Mouse (Mus musculus) testis, adult 2 months (tissue): Measurements from ENCODE around the gene Ruvbl2. TPM values are rescaled to one million over a fixed set of nuclear protein-coding genes. Genes with fewer than 3 reads are reported as not detected.

Experiments used
- H3K27ac ChIP-seq: fragments of 200-500 bp; 2 replicates; pipeline ENCODE4 v1.5.1; 2012; ENCODE audit warnings: low read depth, low read length; ENCODE audit not compliant: control insufficient read depth, insufficient read depth
- H3K27me3 ChIP-seq: fragments of 200-500 bp; 2 replicates; pipeline ENCODE4 v1.6.1; 2012; ENCODE audit warnings: mild to moderate bottlenecking, low read length, moderate library complexity; ENCODE audit not compliant: control insufficient read depth, insufficient read depth
- H3K36me3 ChIP-seq: fragments of 200-500 bp; 2 replicates; pipeline ENCODE4 v1.6.1; 2012; ENCODE audit warnings: mild to moderate bottlenecking, low read length; ENCODE audit not compliant: control insufficient read depth, insufficient read depth
- H3K4me1 ChIP-seq: fragments of 200-500 bp; 2 replicates; pipeline ENCODE4 v1.6.1; 2012; ENCODE audit warnings: low read length; ENCODE audit not compliant: control insufficient read depth, insufficient read depth
- H3K4me3 ChIP-seq: fragments of 200-500 bp; 2 replicates; pipeline ENCODE4 v1.5.1; 2012; ENCODE audit warnings: low read depth, mild to moderate bottlenecking, low read length, moderate library complexity, mixed read lengths; ENCODE audit not compliant: control insufficient read depth
- CTCF ChIP-seq: fragments of 200-500 bp; IDR thresholded peaks from 2 replicates; pipeline ENCODE4 v1.5.1; 2012; ENCODE audit warnings: low read depth, mild to moderate bottlenecking, inconsistent platforms, low read length, moderate library complexity; ENCODE audit not compliant: control insufficient read depth, insufficient read depth, insufficient replicate concordance
- POLR2A ChIP-seq: fragments of 200-500 bp; IDR thresholded peaks from 2 replicates; pipeline ENCODE4 v1.6.1; 2012; ENCODE audit warnings: low read depth, mild to moderate bottlenecking, inconsistent platforms, low read length, moderate library complexity; ENCODE audit not compliant: control insufficient read depth
- polyA plus RNA-seq: library from polyadenylated mRNA; depleted of rRNA; stranded (reverse); fragments of >200 nt; gene quantifications from 2 replicates; pipeline ENCODE4 v1.2.3, GENCODE M21; 2012

The Ruvbl2 gene
- polyA plus RNA-seq, 1 experiment: 173 TPM

GRCm38 (mm10) chr7:45478774-45479173, 40.9 kb upstream of the Ruvbl2 start:
- Histone ChIP-seq H3K4me1 (peaks cover 13% of the 10 kb centered on the region), H3K36me3 (no peaks in the 10 kb centered on the region), H3K4me3 (no peak overlapping the region), H3K27me3 (no peaks in the 10 kb centered on the region), H3K27ac (no peak overlapping the region)
- TF ChIP-seq POLR2A: no peak
- no peak for TF ChIP-seq CTCF

DNA sequence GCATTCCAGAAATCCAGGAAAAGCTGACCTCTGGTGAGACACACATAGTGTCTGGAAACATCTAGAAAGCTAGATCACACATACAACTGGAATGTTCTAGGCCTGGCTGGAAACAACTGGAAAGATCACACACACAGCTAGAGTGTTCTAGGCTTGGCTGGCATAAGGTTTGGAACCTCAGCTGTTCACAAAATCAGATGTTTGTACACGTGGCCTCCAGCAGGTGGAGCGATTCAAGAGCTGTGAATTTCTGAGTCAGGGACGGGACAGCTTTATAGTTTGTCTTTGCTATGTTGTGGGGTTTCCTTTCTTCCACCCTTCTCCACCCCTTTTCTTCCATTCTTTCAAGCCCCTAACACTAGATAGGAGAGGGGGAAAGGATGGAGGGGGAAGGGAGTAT, 39.1 kb upstream of the Ruvbl2 start:
- Histone ChIP-seq H3K4me1 (peaks cover 13% of the 10 kb centered on the region), H3K27ac (no peak overlapping the region; the same call in 1 of the 2 replicates), H3K27me3 (no peaks in the 10 kb centered on the region), H3K36me3 (no peaks in the 10 kb centered on the region), H3K4me3 (no peak overlapping the region)
- TF ChIP-seq CTCF: no peak
- TF ChIP-seq POLR2A: no peak

- Histone ChIP-seq H3K27ac (no peak overlapping the region; the same call in 1 of the 2 replicates), H3K4me3 (no peak overlapping the region), H3K27me3 (no peaks in the 10 kb centered on the region), H3K4me1 (peaks cover 11% of the 10 kb centered on the region), H3K36me3 (no peaks in the 10 kb centered on the region)
- no peak for TF ChIP-seq CTCF
- TF ChIP-seq POLR2A: no peak
These were observed 38.6 kb upstream of the Ruvbl2 start for GRCm38 (mm10) chr7:45476453-45476852.

GRCm38 (mm10) chr7:45475291-45475969, 37.5 kb upstream of the Ruvbl2 start:
- TF ChIP-seq CTCF (no peak), POLR2A (no peak)
- Histone ChIP-seq H3K27ac (peak overlapping the region; percentile 55), H3K36me3 (no peaks in the 10 kb centered on the region), H3K4me3 (no peak overlapping the region), H3K4me1 (peaks cover 8% of the 10 kb centered on the region), H3K27me3 (no peaks in the 10 kb centered on the region)

- peaks cover 23% of the 10 kb centered on the region for H3K4me1 ChIP-seq
- no peaks in the 10 kb centered on the region for H3K36me3 ChIP-seq
- TF ChIP-seq POLR2A (no peak), CTCF (no peak)
- H3K27ac ChIP-seq: peak overlapping the region; percentile 32; the same call in 1 of the 2 replicates
- H3K4me3 ChIP-seq: no peak overlapping the region
- H3K27me3 ChIP-seq: no peaks in the 10 kb centered on the region
These were observed 33.0 kb upstream of the Ruvbl2 start for GRCm38 (mm10) chr7:45470869-45471268.

- 0 out of 2 replicates have a peak overlapping the region, but pooled peaks have one; percentile 19 for H3K27ac ChIP-seq
- H3K27me3 ChIP-seq: no peaks in the 10 kb centered on the region
- no peak for TF ChIP-seq POLR2A
- TF ChIP-seq CTCF: no peak
- peak overlapping the region; percentile 92 for H3K4me3 ChIP-seq
- H3K36me3 ChIP-seq: no peaks in the 10 kb centered on the region
- peaks cover 18% of the 10 kb centered on the region for H3K4me1 ChIP-seq
These were observed 29.3 kb upstream of the Ruvbl2 start for GRCm38 (mm10) chr7:45467090-45467670.

GRCm38 (mm10) chr7:45466283-45467089, 28.6 kb upstream of the Ruvbl2 start, which contains the start of gene Bax:
TSS of gene Bax (minus strand) at chr7:45466898.
- H3K27ac ChIP-seq: 0 out of 2 replicates have a peak within 1 kb of the TSS, but pooled peaks have one; percentile 19

More at GRCm38 (mm10) chr7:45466283-45467089, 28.6 kb upstream of the Ruvbl2 start, which contains the start of gene Bax:
- no peaks in the 10 kb centered on the region for H3K36me3 ChIP-seq
- no peaks in the 10 kb centered on the region for H3K27me3 ChIP-seq
- TF ChIP-seq POLR2A (peak; percentile 70), CTCF (no peak)
- H3K4me1 ChIP-seq: peaks cover 16% of the 10 kb centered on the region
- peak within 1 kb of the TSS; percentile 92 for H3K4me3 ChIP-seq
